Mouse (Mus musculus): ENCODE results near the gene Fbxo42.

DNA sequence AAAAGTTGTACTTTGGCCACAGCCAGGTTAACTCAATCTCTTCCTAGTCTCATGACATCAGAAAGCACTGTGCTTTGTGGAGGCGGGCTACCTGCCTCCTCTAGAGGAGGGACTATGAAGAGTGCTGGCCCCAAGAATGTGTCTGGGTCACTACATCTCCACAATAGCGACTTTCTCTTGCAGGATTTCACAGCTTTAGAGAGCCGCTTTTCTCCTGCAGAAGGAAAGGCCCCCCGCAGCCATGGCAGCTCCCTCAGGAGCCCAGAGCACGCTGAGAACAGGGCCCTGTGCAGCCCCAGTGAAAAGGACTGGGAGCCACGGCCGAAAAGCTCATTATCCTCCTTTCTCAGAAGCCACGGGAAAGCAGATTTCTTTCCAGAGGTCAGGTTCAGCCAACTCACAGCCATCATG is 13.7 kb upstream of the Fbxo42 start:
- TF ChIP-seq FLI1 (IDR thresholded peaks at IDR 0.05; ENCODE audit: low read length) (no peak), GATA1 (IDR thresholded peaks at IDR 0.05; ENCODE audit: borderline replicate concordance, low read length) (no peak)

Measured in megakaryocyte, embryonic 14.5 days (primary cell).